Mouse (Mus musculus) ovary, postnatal 10 days (tissue): ENCODE measurements around the gene Gm128.

ENCODE experiments used
- DNase-seq: peaks from one replicate; pipeline ENCODE4 v3.0.0; 2022; ENCODE audit warnings: low spot score

Gene Gm128

DNA sequence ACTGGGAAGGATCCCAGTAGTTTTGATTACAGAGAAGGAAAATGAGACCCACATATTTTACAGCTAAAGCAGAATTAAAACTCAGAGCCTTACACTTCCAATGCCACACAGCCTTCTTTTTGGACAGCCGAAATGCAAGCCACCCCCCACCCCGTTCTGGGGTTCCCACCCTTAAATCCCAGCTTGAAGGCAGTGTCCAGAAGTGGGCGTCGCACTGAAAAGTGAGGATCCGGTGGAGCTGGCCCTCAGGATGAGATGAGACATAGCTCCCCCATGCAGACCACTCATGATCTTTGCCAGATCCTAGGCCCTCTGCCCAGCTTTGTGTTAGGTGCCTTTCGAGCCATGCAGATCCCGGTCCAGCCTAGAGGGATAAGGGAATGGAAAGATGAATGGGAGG is at the start of gene Gm128:
Gm128 (minus strand) TSS at position 101 of the 400 bp plus-strand sequence.
- DNase-seq = no peak

GRCm38 (mm10) chr3:95291041-95291440 is 49.6 kb upstream of the Gm128 start:
- no peak for DNase-seq

DNA sequence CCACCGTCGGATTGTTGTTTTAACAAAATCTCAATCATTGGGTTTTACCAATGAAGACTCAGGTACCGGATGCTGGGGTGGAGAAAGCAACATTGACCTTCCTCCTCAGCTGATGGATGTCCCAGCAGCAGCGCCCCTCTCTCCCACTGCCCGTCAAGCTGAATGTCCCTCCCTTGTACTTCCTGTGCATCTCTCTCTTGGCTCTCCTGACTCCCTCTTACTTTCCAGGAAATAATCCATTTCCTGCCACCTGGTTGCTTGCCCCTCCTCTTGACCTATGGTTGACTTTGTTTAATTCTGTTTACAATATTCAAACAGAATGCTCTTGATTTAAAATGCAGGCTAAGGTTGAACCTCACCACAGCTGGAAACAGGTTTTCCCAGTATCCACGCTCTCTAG is 48.8 kb upstream of the Gm128 start:
- DNase-seq = no peak

GRCm38 (mm10) chr3:95289419-95289818 is 48.0 kb upstream of the Gm128 start:
- no peak for DNase-seq

GRCm38 (mm10) chr3:95287541-95287940 is 46.1 kb upstream of the Gm128 start:
- DNase-seq = no peak

GRCm38 (mm10) chr3:95286510-95286909 is 45.1 kb upstream of the Gm128 start:
- no peak for DNase-seq

GRCm38 (mm10) chr3:95286011-95286410 is 44.6 kb upstream of the Gm128 start:
- DNase-seq = no peak

GRCm38 (mm10) chr3:95285390-95285789 is 44.0 kb upstream of the Gm128 start:
- DNase-seq = no peak

GRCm38 (mm10) chr3:95284501-95285281 is 43.3 kb upstream of the Gm128 start:
- DNase-seq = no peak

DNA sequence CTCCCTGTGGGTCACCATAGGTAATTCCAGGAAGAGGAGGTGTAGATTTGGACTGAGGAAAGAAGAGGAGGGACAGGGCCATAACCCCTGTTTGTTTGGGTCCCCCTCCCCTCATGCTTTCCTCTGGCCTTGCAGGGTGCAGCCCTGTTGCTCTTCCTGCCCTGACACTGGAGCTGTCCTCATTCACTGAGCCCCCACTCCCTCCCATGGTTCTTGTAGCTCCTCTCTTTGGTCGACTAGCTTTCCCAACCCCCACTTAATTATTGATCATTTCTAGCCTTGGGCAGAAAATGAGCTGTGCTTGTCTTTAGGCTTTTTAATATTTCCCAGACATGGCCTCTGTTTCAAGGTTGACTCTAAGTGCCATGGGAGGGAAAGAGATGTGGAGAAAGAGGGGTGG is 42.7 kb upstream of the Gm128 start:
- no peak for DNase-seq

- DNase-seq = no peak
Observed at GRCm38 (mm10) chr3:95283589-95283941, 42.2 kb upstream of the Gm128 start.

DNA sequence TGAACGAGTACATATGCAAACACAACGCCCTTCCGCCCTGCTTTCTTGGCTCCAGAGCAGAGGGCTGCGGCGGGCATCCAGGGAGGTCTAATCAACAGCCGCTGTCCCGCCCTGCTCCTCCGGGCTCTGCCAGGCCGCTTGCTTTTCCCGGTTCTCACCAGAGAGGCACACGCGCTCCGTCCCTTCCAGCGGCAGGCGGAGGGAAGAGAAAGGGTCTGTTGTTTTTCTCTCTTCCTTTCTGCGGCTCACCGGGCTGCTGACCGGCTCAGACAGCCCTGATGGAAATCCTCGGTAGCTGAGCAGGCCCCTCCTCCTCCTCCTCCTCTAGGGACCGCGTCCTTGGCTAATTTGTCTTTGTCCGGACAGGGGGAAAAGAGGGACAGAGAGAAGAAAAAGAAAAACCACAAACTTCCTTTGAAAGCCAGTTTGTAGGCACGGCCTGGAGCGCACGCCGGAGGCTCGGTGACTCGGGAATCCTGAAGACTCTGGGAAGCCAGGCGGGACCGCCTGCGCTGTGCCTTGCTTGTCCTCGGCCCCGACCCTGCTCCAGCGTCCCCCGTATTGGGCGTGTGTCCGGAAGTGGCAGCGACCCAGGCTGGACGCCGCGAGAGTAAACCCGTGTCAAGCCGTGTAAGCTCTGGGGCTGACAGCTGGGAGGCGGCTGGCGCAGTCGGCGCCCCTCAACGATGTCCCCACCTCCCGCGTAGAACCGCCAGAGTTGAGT is 41.6 kb upstream of the Gm128 start:
- peak; percentile 57 for DNase-seq

- peak; percentile 21 for DNase-seq
Observed at GRCm38 (mm10) chr3:95282381-95282864, 41.0 kb upstream of the Gm128 start.

DNA sequence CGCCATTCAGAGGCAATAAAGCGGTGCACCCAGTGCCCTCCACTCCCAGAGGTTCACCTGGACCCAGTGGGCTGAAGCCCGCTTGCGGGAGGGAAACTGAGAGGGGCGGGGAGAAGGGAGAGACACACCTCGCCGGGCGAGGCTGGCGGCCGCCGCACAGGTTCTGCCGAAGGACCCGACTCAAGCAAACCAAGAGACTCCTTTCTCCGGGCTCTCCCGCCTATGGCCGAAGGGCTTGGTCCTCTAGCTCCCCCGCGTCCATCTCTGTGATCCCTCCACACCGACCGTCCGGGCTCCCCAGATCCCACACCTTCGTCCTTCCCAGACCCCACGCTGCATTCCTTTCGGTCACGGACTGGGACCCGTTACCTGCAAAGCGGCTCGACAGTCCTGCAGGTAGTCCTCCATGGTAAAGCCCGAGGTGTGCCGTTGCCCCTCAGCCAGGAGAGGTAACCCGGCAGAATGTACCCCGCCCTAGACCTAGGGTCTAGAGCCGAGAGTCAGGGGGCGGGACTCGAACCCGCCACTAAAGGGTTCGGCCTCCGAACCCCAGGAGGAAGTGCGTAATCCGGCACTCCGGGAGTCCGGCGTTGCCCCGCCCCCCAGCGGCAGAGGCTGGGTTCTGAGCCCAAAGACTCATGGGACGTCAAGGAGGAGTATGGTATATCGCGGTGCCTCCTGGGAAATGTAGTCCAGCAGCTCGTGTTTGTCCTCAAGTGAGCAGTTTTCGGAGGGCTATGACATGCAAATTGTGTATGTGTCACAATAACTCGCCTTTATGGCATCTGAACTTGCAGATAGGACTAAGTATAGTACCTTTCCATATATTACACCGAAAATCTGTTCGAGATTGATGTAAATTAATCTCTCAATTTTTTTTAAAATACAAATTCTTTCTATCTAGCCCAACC is 40.1 kb upstream of the Gm128 start, which contains the start of the genes Mindy1 and Prune1:
Mindy1 (plus strand) TSS at position 130 of the 911 bp plus-strand sequence.
Prune1 (minus strand) TSS at position 861 of the 911 bp plus-strand sequence.
- DNase-seq = peak; percentile 91

DNA sequence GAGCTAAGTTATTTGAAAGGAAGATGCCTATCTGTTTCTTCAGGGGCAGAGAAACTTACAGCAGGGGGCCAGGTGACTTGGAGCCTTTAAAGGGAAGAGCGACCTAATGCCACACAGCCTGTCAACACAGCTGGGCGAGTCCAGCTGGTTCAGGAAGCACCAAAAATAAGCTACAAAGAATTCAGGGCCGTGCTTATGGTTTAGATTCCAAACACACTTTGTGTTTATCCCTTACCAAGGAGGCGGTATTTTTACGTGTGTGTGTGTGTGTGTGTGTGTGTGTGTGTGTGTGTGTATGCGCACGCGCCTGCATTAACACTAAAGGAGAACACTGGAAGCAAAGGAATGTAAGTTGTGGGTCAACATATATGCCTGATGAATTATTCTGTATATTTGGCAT is 39.3 kb upstream of the Gm128 start:
- DNase-seq = no peak

GRCm38 (mm10) chr3:95277149-95277551 is 35.8 kb upstream of the Gm128 start:
- no peak for DNase-seq

DNA sequence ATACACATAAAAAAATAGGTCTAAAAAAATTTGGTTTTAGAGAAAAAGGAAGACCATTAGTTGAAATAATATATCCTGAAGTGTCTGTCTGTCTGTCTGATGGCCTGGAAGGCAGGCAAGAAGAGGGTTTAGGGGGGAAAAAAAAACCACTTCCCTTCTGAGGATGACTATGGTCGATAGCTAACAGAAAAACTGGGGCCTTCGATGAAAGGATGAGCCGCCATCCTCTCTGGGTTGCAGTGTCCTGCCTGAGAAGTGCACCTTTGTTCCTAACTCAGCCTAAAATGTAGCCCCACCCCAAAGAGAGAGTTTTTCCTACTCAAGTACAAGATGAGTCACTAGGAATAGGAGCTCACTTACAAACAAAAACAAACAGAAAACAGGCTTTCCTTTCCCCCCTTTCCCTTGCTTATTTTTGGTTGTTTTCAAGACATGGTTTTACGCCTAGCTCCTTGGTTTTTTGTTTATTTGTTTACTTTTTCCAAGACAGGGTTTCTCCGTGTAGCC is 35.1 kb upstream of the Gm128 start:
- DNase-seq = no peak

GRCm38 (mm10) chr3:95275161-95275560 is 33.8 kb upstream of the Gm128 start:
- no peak for DNase-seq

DNA sequence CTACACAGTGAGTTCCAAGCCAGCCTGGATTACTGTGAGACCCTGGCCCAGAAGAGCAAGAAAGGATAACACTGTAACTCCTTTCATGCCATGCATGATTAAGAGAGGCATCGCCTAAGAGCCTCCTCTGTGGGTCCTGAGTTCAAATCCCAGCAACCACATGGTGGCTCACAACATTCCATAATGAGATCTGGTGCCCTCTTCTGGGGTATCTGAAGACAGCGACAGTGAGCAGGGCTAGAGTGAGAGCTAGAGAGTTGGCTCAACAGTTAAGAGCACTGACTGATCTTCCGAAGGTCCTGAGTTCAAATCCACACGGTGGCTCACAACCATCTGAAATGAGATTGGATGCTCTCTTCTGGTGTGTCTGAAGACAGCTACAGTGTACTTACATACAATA is 33.1 kb upstream of the Gm128 start:
- no peak for DNase-seq

GRCm38 (mm10) chr3:95273471-95273870 is 32.1 kb upstream of the Gm128 start:
- DNase-seq = no peak

DNA sequence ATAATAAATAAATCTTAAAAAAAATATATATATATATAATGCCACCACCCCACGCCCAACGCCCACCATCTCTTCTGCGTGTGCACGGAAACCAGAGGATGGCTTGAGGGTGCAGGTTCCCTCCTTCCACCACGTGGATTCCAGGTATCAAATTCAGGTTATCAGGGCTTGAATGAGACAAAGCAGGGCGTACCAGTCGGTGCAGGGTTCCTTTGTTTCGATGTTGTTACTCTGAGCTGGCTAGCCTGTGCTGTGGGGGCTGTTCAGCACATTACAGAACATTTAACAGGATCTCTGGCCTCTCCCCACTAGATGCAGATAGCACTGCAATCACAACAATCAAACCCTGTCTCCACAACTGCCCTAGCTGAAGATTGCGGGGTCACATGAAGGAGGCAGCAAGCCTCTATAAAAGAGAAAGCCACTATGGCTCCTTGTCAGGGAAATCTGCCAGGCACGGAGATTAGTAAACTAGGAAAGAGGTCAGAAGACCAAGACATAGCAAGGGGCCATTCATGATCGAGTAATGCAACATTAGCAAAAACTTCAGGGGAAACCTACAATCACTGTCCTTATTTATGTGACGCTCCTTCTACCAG is 29.5 kb upstream of the Gm128 start:
- no peak for DNase-seq

DNA sequence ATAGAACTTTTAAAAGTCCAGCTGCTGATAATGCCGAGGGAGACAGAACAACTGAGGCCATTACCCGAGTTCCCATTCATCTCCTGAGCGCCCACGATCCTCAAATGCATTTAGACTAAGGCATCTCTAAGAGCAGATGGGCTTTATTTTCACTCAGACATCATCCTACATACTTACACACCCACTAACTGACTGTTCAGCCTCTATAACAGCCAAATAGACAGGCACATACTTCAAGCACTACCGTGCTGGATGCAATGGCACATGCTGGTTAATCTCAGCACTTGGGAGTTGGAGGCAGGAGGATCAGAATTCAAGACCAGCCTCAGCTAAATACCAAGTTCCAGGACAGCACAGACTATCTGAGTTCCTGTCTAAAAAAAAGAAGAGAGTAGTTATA is 28.4 kb upstream of the Gm128 start:
- DNase-seq = no peak
